Mouse (Mus musculus): ENCODE data around the gene Susd1. TPM values are rescaled to one million over a fixed set of nuclear protein-coding genes. Genes with fewer than 3 reads are reported as not detected.
A peak's percentile ranks its signal among the peaks of the same experiment; 100 is the strongest.

Gene Susd1
- total and polyA plus RNA-seq, 3 experiments = 49.0 to 180 (median 67.6) TPM

GRCm38 (mm10) chr4:59363041-59363440 is 75.4 kb downstream of the Susd1 start:
- H3K9ac ChIP-seq (ENCODE audit: control insufficient read depth, low read depth, low read length, poor library complexity, severe bottlenecking) = no peak overlapping the region
- peaks cover 19 to 28% of the 10 kb centered on the region in 2 experiments for H3K36me3 ChIP-seq (ENCODE audit: control insufficient read depth in 1 of 2, insufficient read depth in 2 of 2, low read length in 2 of 2)
- DNase-seq (ENCODE audit: low read depth, low spot score) = no peak
- H3K4me1 ChIP-seq (ENCODE audit: control insufficient read depth in 1 of 2, insufficient read depth in 2 of 2, low read length in 2 of 2) = peaks cover 11 to 28% of the 10 kb centered on the region in 2 experiments
- no peak for TF ChIP-seq TCF12 (IDR thresholded peaks at IDR 0.05; ENCODE audit: low read depth, low read length)
- TF ChIP-seq POLR2AphosphoS5 (IDR thresholded peaks at IDR 0.05; ENCODE audit: borderline replicate concordance, low read depth, low read length) = no peak
- no peak for TF ChIP-seq CTCF (IDR thresholded peaks at IDR 0.05 in 2 of 3, conservative IDR thresholded peaks at IDR 0.05 in 1 of 3; ENCODE audit: control insufficient read depth in 1 of 3, insufficient read depth in 1 of 3, low read depth in 2 of 3, low read length in 3 of 3, poor library complexity in 1 of 3, severe bottlenecking in 1 of 3)
- no peak for TF ChIP-seq NRF1 (IDR thresholded peaks at IDR 0.05; ENCODE audit: insufficient read depth, low read depth, low read length, poor library complexity, severe bottlenecking)
- TF ChIP-seq ZC3H11A (IDR thresholded peaks at IDR 0.05; ENCODE audit: low read depth, low read length) = no peak
- TF ChIP-seq POLR2AphosphoS2 (IDR thresholded peaks at IDR 0.05; ENCODE audit: low read length) = no peak
- TF ChIP-seq RCOR1 (IDR thresholded peaks at IDR 0.05; ENCODE audit: low read depth, low read length) = no peak
- no peak for TF ChIP-seq ELF1 (IDR thresholded peaks at IDR 0.05; ENCODE audit: low read depth, low read length)
- no peak for TF ChIP-seq MAX (IDR thresholded peaks at IDR 0.05; ENCODE audit: low read length)
- no peak for TF ChIP-seq ZNF384 (IDR thresholded peaks at IDR 0.05; ENCODE audit: low read depth, low read length)
- no peak for TF ChIP-seq TAL1 (IDR thresholded peaks at IDR 0.05; ENCODE audit: low read length)
- no peak for TF ChIP-seq TBP (IDR thresholded peaks at IDR 0.05; ENCODE audit: low read depth, low read length)
- H3K27me3 ChIP-seq (ENCODE audit: control insufficient read depth in 1 of 2, insufficient read depth in 2 of 2, low read length in 2 of 2) = no peaks in the 10 kb centered on the region
- H3K4me3 ChIP-seq (ENCODE audit: control insufficient read depth in 1 of 2, insufficient read depth in 1 of 2, low read depth in 2 of 2, low read length in 2 of 2) = no peak overlapping the region
- no peaks in the 10 kb centered on the region for H3K9me3 ChIP-seq (replicated peaks; ENCODE audit: insufficient read depth, low read length)
- no peak overlapping the region for H3K27ac ChIP-seq (ENCODE audit: control insufficient read depth, low read depth, low read length)
- no peaks in the 10 kb centered on the region for H3K79me2 ChIP-seq (ENCODE audit: control insufficient read depth, insufficient read depth, low read length, poor library complexity)

- H3K9me3 ChIP-seq (replicated peaks; ENCODE audit: insufficient read depth, low read length) = no peaks in the 10 kb centered on the region
- no peaks in the 10 kb centered on the region for H3K27me3 ChIP-seq (ENCODE audit: control insufficient read depth in 1 of 2, insufficient read depth in 2 of 2, low read length in 2 of 2)
- DNase-seq (ENCODE audit: low read depth, low spot score) = no peak
- peaks cover 10 to 28% of the 10 kb centered on the region in 2 experiments for H3K36me3 ChIP-seq (ENCODE audit: control insufficient read depth in 1 of 2, insufficient read depth in 2 of 2, low read length in 2 of 2)
- no peak overlapping the region for H3K4me3 ChIP-seq (ENCODE audit: control insufficient read depth in 1 of 2, insufficient read depth in 1 of 2, low read depth in 2 of 2, low read length in 2 of 2)
- no peaks in the 10 kb centered on the region for H3K79me2 ChIP-seq (ENCODE audit: control insufficient read depth, insufficient read depth, low read length, poor library complexity)
- TF ChIP-seq USF1 (IDR thresholded peaks at IDR 0.05; ENCODE audit: low read depth, low read length) (no peak), TBP (IDR thresholded peaks at IDR 0.05; ENCODE audit: low read depth, low read length) (no peak), SIN3A (IDR thresholded peaks at IDR 0.05; ENCODE audit: low read length) (no peak), RCOR1 (IDR thresholded peaks at IDR 0.05; ENCODE audit: low read depth, low read length) (no peak), CTCF (IDR thresholded peaks at IDR 0.05 in 2 of 3, conservative IDR thresholded peaks at IDR 0.05 in 1 of 3; ENCODE audit: control insufficient read depth in 1 of 3, insufficient read depth in 1 of 3, low read depth in 2 of 3, low read length in 3 of 3, poor library complexity in 1 of 3, severe bottlenecking in 1 of 3) (peak; percentile 15 to 43 (median 35); a peak in 4 of 6 replicates), NRF1 (IDR thresholded peaks at IDR 0.05; ENCODE audit: insufficient read depth, low read depth, low read length, poor library complexity, severe bottlenecking) (no peak), GATA1 (IDR thresholded peaks at IDR 0.05; ENCODE audit: low read depth, low read length) (no peak), NELFE (IDR thresholded peaks at IDR 0.05; ENCODE audit: low read depth, low read length) (no peak), SMC3 (IDR thresholded peaks at IDR 0.05; ENCODE audit: low read depth, low read length) (peak; percentile 24; the same call in 1 of the 2 replicates), GABPA (IDR thresholded peaks at IDR 0.05; ENCODE audit: low read depth, low read length) (no peak), ETS1 (IDR thresholded peaks at IDR 0.05; ENCODE audit: low read depth, low read length) (no peak), E2F4 (IDR thresholded peaks at IDR 0.05; ENCODE audit: borderline replicate concordance, low read depth, low read length) (no peak), CHD1 (IDR thresholded peaks at IDR 0.05; ENCODE audit: low read depth, low read length) (no peak), MAFK (IDR thresholded peaks at IDR 0.05; ENCODE audit: borderline replicate concordance, low read depth, low read length) (no peak), MXI1 (IDR thresholded peaks at IDR 0.05; ENCODE audit: low read depth, low read length) (no peak), RAD21 (IDR thresholded peaks at IDR 0.05; ENCODE audit: low read depth, low read length) (peak; percentile 5), ZC3H11A (IDR thresholded peaks at IDR 0.05; ENCODE audit: low read depth, low read length) (no peak), MYB (IDR thresholded peaks at IDR 0.05; ENCODE audit: low read depth, low read length) (no peak), CHD2 (IDR thresholded peaks at IDR 0.05; ENCODE audit: low read length) (no peak), ZMIZ1 (IDR thresholded peaks at IDR 0.05; ENCODE audit: low read depth, low read length) (no peak), POLR2AphosphoS5 (IDR thresholded peaks at IDR 0.05; ENCODE audit: borderline replicate concordance, low read depth, low read length) (no peak)
- no peak overlapping the region for H3K9ac ChIP-seq (ENCODE audit: control insufficient read depth, low read depth, low read length, poor library complexity, severe bottlenecking)
- H3K4me1 ChIP-seq (ENCODE audit: control insufficient read depth in 1 of 2, insufficient read depth in 2 of 2, low read length in 2 of 2) = peaks cover 0 to 11% of the 10 kb centered on the region in 2 experiments; a peak in 2 of 4 replicates
- H3K27ac ChIP-seq (ENCODE audit: control insufficient read depth, low read depth, low read length) = no peak overlapping the region
Observed at GRCm38 (mm10) chr4:59360704-59361103, 77.7 kb downstream of the Susd1 start.

Data from MEL (cell line).